Mouse (Mus musculus): ENCODE measurements at regions not wholly inside any gene's neighbourhood (a gene's known extent, or its start where the extent isn't known, plus 50 kb on each side); places are given as distances from the start of the nearest gene placed in this dataset.

DNA sequence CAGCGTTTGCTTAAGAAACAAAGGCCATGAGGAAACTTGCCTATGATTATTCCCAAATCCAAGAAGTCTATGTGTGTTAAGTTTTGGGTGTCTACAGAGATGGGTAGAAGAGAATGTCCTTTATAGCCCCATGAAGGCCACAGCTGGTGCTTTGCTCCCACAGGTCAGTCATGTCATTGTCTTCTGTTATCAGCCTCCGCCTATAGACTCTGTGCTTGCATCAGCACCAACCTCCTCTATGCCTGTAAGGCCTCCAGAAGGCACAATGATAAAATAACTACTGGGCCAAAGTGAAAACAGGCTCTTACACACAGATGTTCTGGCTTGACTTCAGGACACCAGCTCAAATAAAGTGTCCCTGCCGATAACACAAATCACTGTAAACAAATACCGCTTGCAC is 333.8 kb upstream of the BC052040 start:
- Histone ChIP-seq H3K4me3 (no peak overlapping the region), H3K27ac (no peak overlapping the region), H3K36me3 (no peaks in the 10 kb centered on the region), H3K27me3 (ENCODE audit: insufficient read depth, poor library complexity, severe bottlenecking) (no peaks in the 10 kb centered on the region), H3K9me3 (no peaks in the 10 kb centered on the region), H3K4me1 (replicated peaks) (no peaks in the 10 kb centered on the region)
- no peak for DNase-seq (ENCODE audit: low spot score)
- 87% methylated on average over 4 of the region's 4 CpGs for WGBS

- Histone ChIP-seq H3K27me3 (ENCODE audit: insufficient read depth, poor library complexity, severe bottlenecking) (no peaks in the 10 kb centered on the region), H3K9me3 (no peaks in the 10 kb centered on the region), H3K4me1 (replicated peaks) (no peaks in the 10 kb centered on the region), H3K4me3 (no peak overlapping the region), H3K27ac (no peak overlapping the region), H3K36me3 (no peaks in the 10 kb centered on the region)
- no peak for DNase-seq (ENCODE audit: low spot score)
- 75% methylated on average over 5 of the region's 5 CpGs for WGBS
Measured at GRCm38 (mm10) chr2:115250019-115250807, 331.3 kb upstream of the BC052040 start.

- WGBS = 72% methylated on average over 2 of the region's 2 CpGs
- Histone ChIP-seq H3K27me3 (ENCODE audit: insufficient read depth, poor library complexity, severe bottlenecking) (no peaks in the 10 kb centered on the region), H3K4me1 (replicated peaks) (no peaks in the 10 kb centered on the region), H3K4me3 (no peak overlapping the region), H3K9me3 (no peaks in the 10 kb centered on the region), H3K27ac (no peak overlapping the region), H3K36me3 (no peaks in the 10 kb centered on the region)
- no peak for DNase-seq (ENCODE audit: low spot score)
Measured at GRCm38 (mm10) chr2:115257391-115257790, 324.1 kb upstream of the BC052040 start.

GRCm38 (mm10) chr2:115268247-115268646 is 313.3 kb upstream of the BC052040 start:
- no peaks in the 10 kb centered on the region for H3K9me3 ChIP-seq
- H3K4me1 ChIP-seq (replicated peaks) = no peaks in the 10 kb centered on the region
- WGBS = 86% methylated on average over 7 of the region's 7 CpGs
- H3K4me3 ChIP-seq = no peak overlapping the region
- no peak overlapping the region for H3K27ac ChIP-seq
- DNase-seq (ENCODE audit: low spot score) = no peak
- H3K36me3 ChIP-seq = no peaks in the 10 kb centered on the region
- no peaks in the 10 kb centered on the region for H3K27me3 ChIP-seq (ENCODE audit: insufficient read depth, poor library complexity, severe bottlenecking)

- DNase-seq (ENCODE audit: low spot score) = no peak
- Histone ChIP-seq H3K27ac (no peak overlapping the region), H3K27me3 (ENCODE audit: insufficient read depth, poor library complexity, severe bottlenecking) (no peaks in the 10 kb centered on the region), H3K36me3 (no peaks in the 10 kb centered on the region), H3K9me3 (no peaks in the 10 kb centered on the region), H3K4me1 (replicated peaks) (peaks cover 13% of the 10 kb centered on the region; the same call in 1 of the 2 replicates), H3K4me3 (no peak overlapping the region)
- WGBS = 67% methylated on average over 4 of the region's 4 CpGs
Measured at GRCm38 (mm10) chr2:115277421-115277820, 304.1 kb upstream of the BC052040 start.

DNA sequence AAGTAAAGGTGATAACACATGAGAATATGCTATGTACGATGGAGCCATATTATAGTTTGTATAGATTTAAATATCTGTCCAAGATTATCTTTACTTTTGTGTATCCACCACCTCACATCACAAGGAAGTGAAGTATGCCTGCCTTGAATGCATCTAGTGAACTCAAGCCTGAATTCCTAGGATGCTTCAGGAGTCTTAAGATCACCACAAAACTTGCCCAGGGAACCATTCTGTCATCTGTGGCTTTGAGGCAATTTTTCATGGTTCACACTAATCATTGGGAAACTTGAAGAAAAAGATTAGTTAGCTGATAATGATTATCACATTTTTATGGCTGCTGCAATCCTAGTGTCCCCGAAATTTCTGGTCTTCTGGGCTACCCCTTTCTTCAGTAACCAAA is 288.5 kb upstream of the BC052040 start:
- H3K4me1 ChIP-seq (replicated peaks) = no peaks in the 10 kb centered on the region
- 83% methylated on average over 2 of the region's 2 CpGs for WGBS
- DNase-seq (ENCODE audit: low spot score) = no peak

DNA sequence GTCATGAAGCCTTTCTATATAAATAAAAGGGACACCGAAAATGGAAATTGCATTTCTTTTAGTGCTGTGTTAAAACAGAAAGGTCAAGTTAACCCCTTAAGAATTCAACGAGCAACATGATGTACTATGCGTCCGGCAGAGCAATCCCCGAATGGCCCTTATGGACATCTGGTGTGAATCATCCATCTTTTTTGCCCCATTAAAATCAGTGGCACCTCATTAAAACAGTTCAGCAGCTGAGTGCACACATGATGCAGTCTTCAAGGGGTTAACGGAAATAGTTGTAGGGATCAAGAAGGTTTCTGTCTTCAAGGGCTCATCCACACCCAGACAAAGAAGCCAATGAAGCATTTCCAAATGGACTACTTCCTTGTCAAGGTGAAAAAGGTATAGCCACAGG is 284.1 kb upstream of the BC052040 start:
- Histone ChIP-seq H3K27ac (no peak overlapping the region), H3K4me3 (no peak overlapping the region), H3K4me1 (replicated peaks) (no peaks in the 10 kb centered on the region), H3K27me3 (ENCODE audit: insufficient read depth, poor library complexity, severe bottlenecking) (no peaks in the 10 kb centered on the region), H3K9me3 (no peaks in the 10 kb centered on the region), H3K36me3 (no peaks in the 10 kb centered on the region)
- DNase-seq (ENCODE audit: low spot score) = no peak
- WGBS = 76% methylated on average over 6 of the region's 6 CpGs

More for the DNA sequence above, 288.5 kb upstream of the BC052040 start:
- Histone ChIP-seq H3K4me3 (no peak overlapping the region), H3K9me3 (no peaks in the 10 kb centered on the region), H3K36me3 (no peaks in the 10 kb centered on the region), H3K27ac (no peak overlapping the region), H3K27me3 (ENCODE audit: insufficient read depth, poor library complexity, severe bottlenecking) (no peaks in the 10 kb centered on the region)

- no peak for DNase-seq (ENCODE audit: low spot score)
- peaks cover 14% of the 10 kb centered on the region for H3K4me1 ChIP-seq (replicated peaks)
- no peak overlapping the region for H3K4me3 ChIP-seq
- no peaks in the 10 kb centered on the region for H3K36me3 ChIP-seq
- H3K9me3 ChIP-seq = no peaks in the 10 kb centered on the region
- no peaks in the 10 kb centered on the region for H3K27me3 ChIP-seq (ENCODE audit: insufficient read depth, poor library complexity, severe bottlenecking)
- no peak overlapping the region for H3K27ac ChIP-seq
- 82% methylated on average over 4 of the region's 4 CpGs for WGBS
Measured at GRCm38 (mm10) chr2:115307248-115307647, 274.3 kb upstream of the BC052040 start.

DNA sequence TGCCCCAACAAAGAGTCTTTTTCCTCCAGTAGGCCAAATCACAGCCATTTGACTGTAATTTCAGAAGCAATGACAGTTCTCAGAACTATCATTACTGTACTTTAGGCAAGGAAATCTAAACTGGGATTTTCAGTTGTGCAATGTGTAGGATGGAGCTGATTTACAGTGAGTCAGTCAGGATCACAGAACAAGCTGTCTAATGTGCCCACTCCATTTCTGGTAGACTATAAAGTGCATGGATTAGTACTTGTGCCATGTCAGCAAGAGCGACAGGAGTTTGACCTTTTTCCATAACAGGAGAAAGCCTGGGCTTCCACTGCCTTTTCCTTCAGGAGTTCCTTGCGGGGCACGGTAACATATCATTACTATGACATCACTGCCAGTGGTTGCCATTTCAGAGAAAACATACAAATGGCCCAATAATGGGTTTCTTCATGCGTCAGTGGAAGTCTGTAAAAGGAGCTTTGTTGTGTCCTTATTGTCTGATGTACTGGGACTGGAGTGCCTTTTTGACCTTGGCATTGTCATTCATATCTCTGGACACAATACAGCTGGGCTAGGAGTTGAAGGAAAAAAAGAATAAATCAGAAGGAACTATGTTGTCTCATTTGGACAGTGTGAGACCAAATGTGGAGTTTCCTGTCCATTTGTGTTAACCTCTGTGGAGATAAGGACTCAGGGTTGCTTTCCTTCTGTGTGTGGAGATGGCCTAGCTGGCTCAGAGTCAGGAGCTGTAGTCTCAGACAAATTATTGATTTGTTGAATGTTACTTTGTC is 271.5 kb upstream of the BC052040 start:
- peak overlapping the region; percentile 50 for H3K27ac ChIP-seq
- H3K4me3 ChIP-seq = no peak overlapping the region
- no peaks in the 10 kb centered on the region for H3K36me3 ChIP-seq
- 0 out of 2 replicates have a peak, but pooled peaks cover 2% of the 10 kb centered on the region for H3K9me3 ChIP-seq
- DNase-seq (ENCODE audit: low spot score) = peak; percentile 12
- H3K27me3 ChIP-seq (ENCODE audit: insufficient read depth, poor library complexity, severe bottlenecking) = no peaks in the 10 kb centered on the region
- H3K4me1 ChIP-seq (replicated peaks) = peaks cover 14% of the 10 kb centered on the region
- 39% methylated on average over 4 of the region's 4 CpGs for WGBS

DNA sequence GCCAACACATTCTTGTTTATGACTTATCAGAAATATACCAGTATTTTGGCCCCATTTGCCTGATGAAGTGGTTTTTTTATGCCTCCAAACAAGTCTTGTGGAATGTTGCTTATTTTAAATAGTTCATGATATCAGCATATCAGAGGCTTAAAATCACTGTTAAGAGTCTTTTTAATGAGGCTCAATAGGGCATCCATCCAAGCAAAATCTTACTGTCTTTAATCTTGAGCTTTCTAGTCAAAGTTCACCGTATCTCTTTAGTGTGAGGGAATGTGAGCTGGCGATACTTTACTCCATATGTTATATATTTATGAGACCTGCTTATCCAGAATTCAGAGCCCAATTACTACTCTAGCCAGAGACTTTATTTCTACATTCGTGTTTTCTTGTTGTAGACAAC is 263.0 kb upstream of the BC052040 start:
- H3K27me3 ChIP-seq (ENCODE audit: insufficient read depth, poor library complexity, severe bottlenecking) = no peaks in the 10 kb centered on the region
- H3K27ac ChIP-seq = no peak overlapping the region
- H3K4me3 ChIP-seq = no peak overlapping the region
- 0 out of 2 replicates have a peak, but pooled peaks cover 2% of the 10 kb centered on the region for H3K9me3 ChIP-seq
- DNase-seq (ENCODE audit: low spot score) = no peak
- H3K4me1 ChIP-seq (replicated peaks) = no peaks in the 10 kb centered on the region
- no peaks in the 10 kb centered on the region for H3K36me3 ChIP-seq
- WGBS = 89% methylated on average over 3 of the region's 3 CpGs

- DNase-seq (ENCODE audit: low spot score) = peak; percentile 13
- H3K27ac ChIP-seq = no peak overlapping the region
- H3K27me3 ChIP-seq (ENCODE audit: insufficient read depth, poor library complexity, severe bottlenecking) = peaks cover 15% of the 10 kb centered on the region
- WGBS = 35% methylated on average over 5 of the region's 5 CpGs
- H3K4me1 ChIP-seq (replicated peaks) = no peaks in the 10 kb centered on the region
- no peaks in the 10 kb centered on the region for H3K36me3 ChIP-seq
- no peaks in the 10 kb centered on the region for H3K9me3 ChIP-seq
- H3K4me3 ChIP-seq = no peak overlapping the region
Measured at GRCm38 (mm10) chr2:115322582-115322981, 258.9 kb upstream of the BC052040 start.

DNA sequence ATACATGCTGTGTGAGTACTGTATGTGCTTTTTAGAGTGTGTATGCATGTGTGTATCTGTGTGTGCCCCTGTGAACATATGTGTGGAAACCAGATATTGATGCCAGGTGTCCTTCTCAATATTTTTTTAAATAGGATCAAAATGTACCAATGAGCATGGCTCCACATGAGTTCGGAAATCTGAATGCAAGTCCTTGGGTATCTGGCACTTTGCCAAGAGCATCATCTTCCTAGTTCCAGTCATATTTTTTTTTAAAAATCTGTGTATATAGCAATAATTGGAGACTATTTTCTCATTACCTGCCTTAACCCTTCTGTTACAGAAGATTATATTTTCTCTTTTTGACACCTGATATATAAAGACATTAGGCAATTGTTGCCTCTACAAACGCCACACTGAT is 255.0 kb upstream of the BC052040 start:
- Histone ChIP-seq H3K27ac (no peak overlapping the region), H3K36me3 (no peaks in the 10 kb centered on the region), H3K27me3 (ENCODE audit: insufficient read depth, poor library complexity, severe bottlenecking) (peaks cover 15% of the 10 kb centered on the region), H3K4me3 (no peak overlapping the region), H3K4me1 (replicated peaks) (no peaks in the 10 kb centered on the region), H3K9me3 (no peaks in the 10 kb centered on the region)
- WGBS = 87% methylated on average over 2 of the region's 2 CpGs
- DNase-seq (ENCODE audit: low spot score) = no peak

- H3K27me3 ChIP-seq (ENCODE audit: insufficient read depth, poor library complexity, severe bottlenecking) = peaks cover 13% of the 10 kb centered on the region; the same call in 1 of the 2 replicates
- peak; percentile 29 for DNase-seq (ENCODE audit: low spot score)
- WGBS = 25% methylated on average over 7 of the region's 7 CpGs
- no peak overlapping the region for H3K4me3 ChIP-seq
- no peaks in the 10 kb centered on the region for H3K9me3 ChIP-seq
- no peaks in the 10 kb centered on the region for H3K36me3 ChIP-seq
- no peak overlapping the region for H3K27ac ChIP-seq
- peaks cover 6% of the 10 kb centered on the region; the same call in 1 of the 2 replicates for H3K4me1 ChIP-seq (replicated peaks)
Measured at GRCm38 (mm10) chr2:115338178-115338577, 243.3 kb upstream of the BC052040 start.

All from hindbrain, embryonic 10.5 days (tissue).